Mouse (Mus musculus): ENCODE data around the gene Adgrd1.

GRCm38 (mm10) chr5:129233301-129233700, 136.8 kb downstream of the Adgrd1 start:
- TF ChIP-seq POLR2AphosphoS2 (IDR thresholded peaks at IDR 0.05; ENCODE audit: low read depth, low read length) (no peak), IRF4 (IDR thresholded peaks at IDR 0.05; ENCODE audit: low read depth, low read length) (no peak), CTCF (conservative IDR thresholded peaks at IDR 0.05 in 1 of 2, IDR thresholded peaks at IDR 0.05 in 1 of 2; ENCODE audit: low read depth in 2 of 2, low read length in 2 of 2) (no peak), ZKSCAN1 (IDR thresholded peaks at IDR 0.05; ENCODE audit: borderline replicate concordance, low read depth, low read length) (no peak), POLR2A (IDR thresholded peaks at IDR 0.05; ENCODE audit: low read depth, low read length) (no peak), PAX5 (IDR thresholded peaks at IDR 0.05; ENCODE audit: low read length) (no peak), CHD2 (IDR thresholded peaks at IDR 0.05; ENCODE audit: low read length) (no peak), E2F4 (IDR thresholded peaks at IDR 0.05; ENCODE audit: insufficient replicate concordance, low read depth, low read length) (no peak)
